Mouse (Mus musculus) adrenal gland, postnatal 14 days (tissue): ENCODE data around the gene Fry. TPM values are rescaled to one million over a fixed set of nuclear protein-coding genes. Genes with fewer than 3 reads are reported as not detected.
"Not testable (repeated sequence)": the region's sequence is repeated elsewhere in the genome, so short reads cannot be mapped to it uniquely, and the experiment has no call there.

Source experiments
- DNase-seq: peaks from one replicate; pipeline ENCODE4 v3.0.0; 2021; ENCODE audit warnings: mixed read lengths
- total RNA-seq: library from RNA; stranded (reverse); gene quantifications from 2 replicates; pipeline ENCODE4 v1.2.3, GENCODE M21; 2021

Gene Fry
- total RNA-seq, 1 experiment from 2014 or later = 39.4 TPM

DNA sequence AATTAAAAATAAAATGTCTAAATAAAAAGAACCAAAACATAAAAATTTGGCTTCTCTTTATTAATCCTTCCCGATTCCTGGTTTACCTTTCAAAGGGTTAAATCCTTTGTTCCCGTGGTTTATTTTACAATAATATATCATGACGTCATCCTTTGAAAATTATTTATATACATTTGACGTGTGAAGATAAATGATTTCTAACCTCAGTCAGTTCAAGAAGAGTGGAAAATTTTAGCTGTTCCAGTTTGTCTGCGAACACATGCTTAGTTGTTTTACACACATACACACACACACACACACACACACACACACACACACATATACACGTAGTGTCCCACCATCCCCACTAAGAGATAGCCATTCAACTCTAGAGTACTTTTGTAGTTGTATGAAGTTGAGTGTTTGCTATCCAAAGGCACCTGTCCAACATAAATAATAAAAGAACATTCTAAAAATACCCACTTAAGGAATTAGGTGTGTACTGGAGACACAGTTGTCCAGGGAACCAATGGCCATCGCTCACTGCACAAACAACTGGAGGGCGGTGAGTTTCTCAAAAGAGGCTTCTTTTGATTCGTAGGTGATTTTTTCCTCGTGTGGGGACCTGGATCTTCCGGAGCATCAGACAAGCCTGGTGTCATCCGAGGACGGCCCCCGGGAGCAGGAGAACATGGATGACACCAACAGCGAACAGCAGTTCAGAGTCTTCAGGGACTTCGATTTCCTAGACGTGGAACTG lies 338.9 kb downstream of the Fry start:
- peak; percentile 46 for DNase-seq

- no peak for DNase-seq
Measured at GRCm38 (mm10) chr5:150457904-150458739, 339.7 kb downstream of the Fry start.

- DNase-seq = no peak
Measured at GRCm38 (mm10) chr5:150459801-150460200, 341.4 kb downstream of the Fry start.

DNA sequence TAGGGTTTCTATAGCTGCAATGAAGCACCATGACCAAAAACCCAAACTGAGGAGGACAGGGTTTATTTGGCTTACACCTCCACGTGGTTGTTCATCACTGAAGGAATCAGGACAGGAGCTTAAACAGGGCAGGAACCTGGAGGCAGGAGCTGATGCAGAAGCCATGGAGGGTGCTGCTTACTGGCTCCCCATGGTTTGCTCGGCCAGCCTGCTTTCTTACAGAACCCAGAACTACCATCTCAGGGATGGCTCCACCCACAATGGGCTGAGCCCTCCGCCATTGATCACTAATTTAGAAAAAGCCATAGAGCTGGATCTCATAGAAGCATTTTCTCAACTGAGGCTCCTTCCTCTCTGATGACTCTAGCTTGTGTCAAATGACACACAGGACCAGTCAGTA lies 346.3 kb downstream of the Fry start:
- DNase-seq = no peak

DNA sequence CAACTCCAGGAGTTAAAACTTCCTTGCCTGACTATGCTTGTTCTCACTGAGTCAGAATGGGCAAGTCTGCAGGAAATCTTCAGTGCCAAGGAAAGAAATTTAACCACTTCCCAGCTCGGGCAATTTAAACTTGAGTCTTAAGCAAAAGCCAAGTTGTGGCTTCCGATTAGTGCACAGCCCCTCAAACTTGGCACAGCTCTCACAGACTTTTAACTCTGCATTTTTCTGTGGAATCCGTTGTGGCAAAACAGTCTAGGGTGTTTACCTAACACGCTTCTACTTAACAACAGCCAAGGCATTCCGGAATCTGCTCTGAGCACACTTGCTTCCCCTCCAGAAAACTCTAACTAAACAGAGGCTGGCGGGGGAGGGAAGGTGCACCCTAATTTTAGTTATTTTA lies 346.8 kb downstream of the Fry start:
- DNase-seq = no peak

- DNase-seq = peak; percentile 92
Measured at GRCm38 (mm10) chr5:150466132-150466531, 347.7 kb downstream of the Fry start.

DNA sequence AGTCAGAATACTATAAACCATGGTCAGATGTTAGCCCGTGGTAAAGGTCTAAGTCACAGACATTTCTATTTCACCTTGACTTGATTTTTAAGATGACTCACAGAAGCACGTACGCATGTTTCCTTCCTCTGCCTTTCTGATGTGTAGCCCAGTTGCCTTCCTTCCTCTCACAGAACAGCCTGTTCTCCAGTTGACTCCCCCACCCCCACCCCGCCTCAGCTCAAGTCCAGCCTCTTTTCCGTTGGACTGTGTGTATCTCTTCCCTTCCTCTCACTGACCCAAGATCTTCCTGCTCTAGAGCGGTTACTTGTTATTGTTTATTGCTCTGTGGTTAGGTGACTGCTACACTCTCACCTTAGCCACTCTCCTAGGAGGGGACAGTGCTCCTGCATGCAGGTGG lies 350.0 kb downstream of the Fry start:
- DNase-seq = peak; percentile 47

DNA sequence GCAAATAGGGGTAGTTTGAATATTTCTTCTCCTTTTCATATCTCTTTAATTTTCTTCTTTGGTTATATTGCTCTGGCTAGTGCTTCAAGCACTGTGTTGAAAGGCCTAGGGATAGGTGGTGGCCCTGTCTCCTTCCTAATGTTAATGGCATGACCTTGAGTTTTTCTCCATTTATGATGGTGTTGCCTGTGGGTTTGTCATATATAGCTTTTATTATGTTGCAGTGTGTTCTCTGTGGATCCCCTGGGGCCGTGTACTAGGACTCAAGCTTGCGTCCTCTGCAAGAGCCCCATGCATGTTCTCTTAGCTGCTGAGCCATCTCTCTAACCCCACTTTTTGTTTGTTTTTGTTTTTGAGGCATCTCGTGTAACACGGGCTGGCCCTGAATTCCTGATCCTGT lies 358.9 kb downstream of the Fry start:
- no peak for DNase-seq

- DNase-seq = no peak
Measured at GRCm38 (mm10) chr5:150478612-150479011, 360.2 kb downstream of the Fry start.

DNA sequence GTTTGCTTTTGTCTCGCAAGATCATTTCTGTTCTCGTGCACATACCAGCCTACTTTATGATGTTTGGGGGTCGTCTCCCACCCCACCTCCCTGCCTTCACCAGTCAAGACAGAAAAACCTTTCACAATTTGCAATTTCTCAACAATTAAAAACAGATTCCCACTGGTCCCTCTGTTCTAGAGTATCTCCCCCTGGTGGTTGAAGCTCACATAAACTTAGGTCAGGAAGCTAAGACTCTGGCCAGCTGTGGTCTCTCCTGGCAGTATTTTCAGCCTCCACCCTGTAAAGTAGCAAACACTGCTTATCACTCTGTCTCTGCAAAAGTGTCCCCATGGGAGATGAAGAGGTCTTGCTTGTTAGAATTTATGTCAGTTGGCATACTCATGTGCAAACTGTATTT lies 366.8 kb downstream of the Fry start:
- DNase-seq = peak; percentile 41

- DNase-seq = no peak
Measured at GRCm38 (mm10) chr5:150490285-150490684, 371.8 kb downstream of the Fry start.

DNA sequence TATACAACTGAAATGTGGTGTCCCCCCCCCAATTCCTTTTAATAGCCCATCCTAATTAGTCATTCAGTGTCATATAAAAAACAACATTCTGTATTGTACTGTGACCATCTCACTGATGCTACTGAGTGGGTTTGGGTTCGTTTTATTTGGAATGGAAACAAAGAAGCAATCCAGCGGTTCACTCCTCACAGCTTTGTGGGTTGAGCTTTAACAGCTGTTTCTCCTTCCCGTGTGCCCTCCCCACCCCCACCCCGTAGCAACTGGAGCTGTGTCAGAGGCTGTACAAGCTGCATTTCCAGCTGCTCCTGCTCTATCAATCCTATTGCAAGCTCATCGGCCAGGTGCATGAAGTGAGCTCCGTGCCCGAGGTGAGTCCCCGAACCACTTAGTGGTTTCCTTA lies 372.4 kb downstream of the Fry start:
- DNase-seq = no peak

- DNase-seq = not testable (repeated sequence)
Measured at GRCm38 (mm10) chr5:150491573-150492173, 373.2 kb downstream of the Fry start.

- DNase-seq = peak; percentile 56
Measured at GRCm38 (mm10) chr5:150495792-150496191, 377.3 kb downstream of the Fry start.

- DNase-seq = no peak
Measured at GRCm38 (mm10) chr5:150510451-150511225, 392.2 kb downstream of the Fry start.

DNA sequence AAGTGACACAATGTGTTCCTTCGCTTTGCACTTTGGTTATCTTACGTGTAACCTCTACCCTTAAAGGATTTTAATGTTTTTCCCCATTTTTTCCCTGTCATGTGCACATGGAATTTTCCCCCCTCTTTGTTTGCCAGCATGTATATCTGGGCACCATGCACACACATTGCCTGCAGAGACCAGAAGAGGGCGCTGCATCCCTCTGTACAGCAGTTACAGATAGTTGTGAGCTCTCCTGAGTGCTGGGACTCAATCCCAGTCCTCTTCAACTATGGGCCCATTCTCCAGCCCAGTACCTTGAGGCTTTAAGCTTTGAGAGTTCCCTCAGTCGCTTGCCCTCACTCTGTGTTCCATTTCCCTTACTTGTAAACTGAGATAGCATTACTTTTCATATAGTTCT lies 394.8 kb downstream of the Fry start:
- DNase-seq = no peak

- DNase-seq = no peak
Measured at GRCm38 (mm10) chr5:150514027-150514426, 395.6 kb downstream of the Fry start.

DNA sequence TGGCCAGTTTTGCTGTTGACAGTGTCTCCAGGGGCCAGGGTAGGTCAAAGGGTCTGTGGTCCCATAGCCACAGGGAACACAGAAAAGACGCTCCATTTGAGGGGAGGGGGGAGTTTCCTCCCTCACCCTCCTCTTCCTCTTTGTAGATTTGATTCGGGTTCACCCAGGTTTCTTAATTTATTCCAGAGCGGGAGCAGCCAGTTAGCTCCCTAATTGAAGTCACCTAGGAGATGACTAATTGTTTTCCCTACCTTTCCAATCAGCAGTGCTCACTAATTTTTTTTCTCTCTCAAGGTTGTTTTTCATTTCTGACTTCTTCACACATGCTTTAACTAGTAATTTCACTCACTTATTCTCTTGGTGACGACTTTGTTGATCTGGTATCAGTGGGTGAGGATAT lies 399.6 kb downstream of the Fry start, which contains the start of gene Zar1l:
Gene Zar1l, minus strand, starts transcription at position 101 of the 400 bp plus-strand sequence.
- DNase-seq = no peak

GRCm38 (mm10) chr5:150519551-150519950 lies 401.1 kb downstream of the Fry start:
- peak; percentile 11 for DNase-seq

DNA sequence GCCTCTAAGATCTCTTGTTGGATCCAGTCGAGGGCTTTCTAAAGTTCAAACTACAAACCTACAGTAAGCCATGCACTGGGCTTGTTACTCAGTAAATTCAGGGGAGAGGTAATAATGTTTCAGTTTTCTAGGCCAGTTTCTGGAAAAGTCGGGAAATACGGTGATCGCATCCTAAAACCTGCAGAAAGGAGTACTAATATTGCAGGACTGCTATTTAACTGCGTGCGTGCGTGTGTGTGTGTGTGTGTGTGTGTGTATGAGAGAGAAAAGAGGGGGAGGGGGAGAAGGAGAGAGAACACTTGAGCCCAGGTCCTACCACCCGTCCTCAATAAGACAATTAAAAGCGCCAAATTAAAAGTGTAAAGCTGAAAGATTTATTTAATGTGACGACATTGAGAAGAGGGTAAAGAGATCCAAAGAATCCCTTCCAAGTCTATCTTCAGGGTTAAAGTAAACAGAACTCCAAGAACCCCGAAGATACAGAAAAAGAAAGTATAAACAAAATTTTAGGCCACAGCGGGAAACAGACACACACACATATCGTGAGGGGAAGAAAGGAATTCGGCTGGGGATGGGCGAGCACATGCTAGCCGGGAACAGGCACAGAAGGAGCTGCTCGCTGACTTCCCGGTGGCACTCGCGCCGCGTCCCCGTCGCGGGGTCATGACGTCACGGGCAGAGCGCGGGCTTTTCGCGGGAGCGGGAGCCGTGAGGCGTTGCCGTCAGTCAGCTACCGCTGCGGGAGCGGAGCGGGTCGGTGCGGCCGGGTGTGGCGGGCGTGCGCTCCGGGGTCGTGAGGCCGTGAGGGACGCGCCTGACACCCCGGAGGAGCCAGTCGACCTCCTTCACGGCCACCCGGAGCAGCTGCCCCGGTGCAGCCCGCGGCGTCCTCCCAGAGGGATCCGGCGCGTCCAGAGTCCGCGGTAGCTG lies 403.8 kb downstream of the Fry start, which contains the start of gene Brca2:
Gene Brca2, plus strand, starts transcription at position 694 of the 930 bp plus-strand sequence.
- DNase-seq = peak; percentile 96

- DNase-seq = no peak
Measured at GRCm38 (mm10) chr5:150522867-150523234, 404.4 kb downstream of the Fry start.
